Mouse (Mus musculus) kidney, adult 10 weeks (tissue): Measurements from ENCODE around the gene Arfgef2. TPM values are rescaled to one million over a fixed set of nuclear protein-coding genes. Genes with fewer than 3 reads are reported as not detected.

Experiments
- polyA plus RNA-seq: library from polyadenylated mRNA; stranded (reverse); fragments of 350-450 nt; fragmentation: Illumina TruSeq; extraction: RNeasy Lipid Tissue Mini Kit (QIAGEN cat#74804); gene quantifications from one replicate; pipeline ENCODE4 v1.2.3, GENCODE M21; 2014; ENCODE audit warnings: low read depth, low replicate concordance

The Arfgef2 gene
- polyA plus RNA-seq: 16.9 TPM

DNA sequence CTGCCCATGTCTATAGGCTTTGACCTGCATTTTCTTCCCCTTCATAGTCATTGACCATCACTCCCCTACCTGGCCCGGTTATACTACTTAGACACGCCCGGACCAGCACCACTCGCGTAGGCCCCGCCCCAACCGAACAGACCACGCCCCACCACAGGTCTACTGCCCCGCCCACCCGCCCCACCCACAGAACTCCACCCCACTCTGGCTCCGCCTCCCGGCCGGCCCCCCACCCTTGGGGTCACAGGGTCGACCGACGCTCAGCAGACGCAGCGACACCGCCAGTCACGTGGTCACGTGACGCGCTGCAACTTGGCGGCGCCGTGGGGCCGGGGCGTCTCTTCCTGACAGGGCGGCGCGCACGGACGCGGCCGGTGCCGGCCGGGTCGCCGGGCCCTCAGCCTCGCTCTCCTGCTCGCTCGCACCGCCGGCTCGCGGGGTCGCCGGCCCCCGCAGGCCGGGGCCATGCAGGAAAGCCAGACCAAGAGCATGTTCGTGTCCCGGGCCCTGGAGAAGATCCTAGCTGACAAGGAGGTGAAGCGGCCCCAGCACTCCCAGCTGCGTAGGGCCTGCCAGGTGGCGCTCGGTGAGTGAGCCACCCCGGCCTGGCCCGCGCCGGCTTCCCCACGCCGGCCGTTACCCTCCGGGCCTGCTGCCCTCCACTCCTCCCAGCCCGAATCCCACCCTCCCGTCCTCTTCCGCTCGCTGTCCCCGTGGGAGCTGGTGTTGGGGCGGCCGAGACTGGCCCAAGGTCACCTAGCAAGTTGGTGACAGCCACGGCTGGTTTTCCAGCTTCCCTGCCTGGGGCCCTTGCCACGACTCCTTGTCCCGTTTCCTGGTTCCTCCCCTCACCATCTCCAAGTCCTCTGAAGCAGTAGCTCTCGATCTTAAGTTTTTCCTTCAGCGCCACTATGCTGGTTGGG is at the start of gene Arfgef2:
TSS of gene Arfgef2 (plus strand) at position 339 of the 923 bp plus-strand sequence.

DNA sequence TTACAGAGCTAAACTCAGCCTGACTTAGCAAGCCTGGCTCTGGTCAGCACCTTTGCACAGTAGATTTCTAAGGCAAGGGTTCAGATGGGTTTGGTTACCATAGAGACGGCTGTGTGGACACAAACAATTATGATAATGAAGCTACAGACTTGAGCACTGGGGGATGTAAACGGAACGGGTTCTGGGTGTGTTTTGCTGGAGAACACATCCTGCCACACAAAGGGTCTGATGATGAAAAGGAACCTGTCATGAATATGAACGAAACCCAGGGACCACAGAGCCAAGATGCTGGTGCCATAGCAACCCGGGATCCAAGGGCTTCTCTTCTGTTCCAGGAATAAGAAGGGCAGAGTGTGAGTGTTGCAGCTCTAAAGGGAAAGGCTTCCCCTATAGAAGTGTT is 13.0 kb upstream of the Arfgef2 start, which contains the start of gene Trp53rkb:
TSS of gene Trp53rkb (plus strand) at position 177 of the 400 bp plus-strand sequence.

GRCm38 (mm10) chr2:166905711-166906522 is 100.5 kb downstream of the Arfgef2 start, which contains the start of gene Cse1l:
Cse1l (plus strand) TSS chr2:166906040.

Other genes with a start within 250 kb of the Arfgef2 start
- 0.89 TPM for gene Prex1, start 91.8 kb upstream of the Arfgef2 start, polyA plus RNA-seq
- gene Trp53rkb, start 13.1 kb upstream of the Arfgef2 start, polyA plus RNA-seq: 0.49 TPM
- 165 TPM for gene Cse1l, start 100.5 kb downstream of the Arfgef2 start, polyA plus RNA-seq
- gene Stau1, start 190.7 kb downstream of the Arfgef2 start, polyA plus RNA-seq: 30.2 TPM
- 9.2 TPM for gene Ddx27, start 209.6 kb downstream of the Arfgef2 start, polyA plus RNA-seq